Mouse (Mus musculus) lung, postnatal 0 days (tissue): Measurements from ENCODE around the gene Tor1b. TPM values are rescaled to one million over a fixed set of nuclear protein-coding genes. Genes with fewer than 3 reads are reported as not detected.

ENCODE experiments used
- ATAC-seq: fragments of 200-750 bp; cut with Nextera tagmentation; 2 replicates; pipeline ENCODE4 v1.8.0; 2017; ENCODE audit warnings: moderate library complexity
- DNase-seq: peaks from one replicate; pipeline ENCODE4 v3.0.0-alpha.2; 2016; ENCODE audit warnings: low spot score
- H3K27ac ChIP-seq: fragments of 300-500 bp; sonication (generic); 2 replicates; pipeline ENCODE4 v1.5.1; 2014; ENCODE audit warnings: antibody characterized with exemption, mild to moderate bottlenecking, low read length, mixed read lengths
- H3K27me3 ChIP-seq: fragments of 300-500 bp; sonication (generic); replicated peaks from 2 replicates; pipeline ENCODE4 v1.6.1; 2014; ENCODE audit warnings: low read length, mixed read lengths; ENCODE audit not compliant: insufficient read depth
- H3K36me3 ChIP-seq: fragments of 300-500 bp; sonication (generic); 2 replicates; pipeline ENCODE4 v1.6.1; 2014; ENCODE audit warnings: low read length, mixed read lengths; ENCODE audit not compliant: insufficient read depth
- H3K4me1 ChIP-seq: fragments of 300-500 bp; sonication (generic); 2 replicates; pipeline ENCODE4 v1.6.1; 2014; ENCODE audit warnings: antibody characterized with exemption, low read depth, low read length, mixed read lengths; ENCODE audit not compliant: insufficient read depth
- H3K4me2 ChIP-seq: fragments of 300-500 bp; sonication (generic); replicated peaks from 2 replicates; pipeline ENCODE4 v1.6.1; 2014; ENCODE audit warnings: low read depth, mild to moderate bottlenecking, low read length, moderate library complexity, mixed read lengths
- H3K4me3 ChIP-seq: fragments of 300-500 bp; sonication (generic); 2 replicates; pipeline ENCODE4 v1.5.1; 2014; ENCODE audit warnings: low read depth, low read length
- H3K9ac ChIP-seq: fragments of 300-500 bp; sonication (generic); replicated peaks from 2 replicates; pipeline ENCODE4 v1.6.1; 2014; ENCODE audit warnings: low read depth, mild to moderate bottlenecking
- H3K9me3 ChIP-seq: fragments of 300-500 bp; sonication (generic); 2 replicates; pipeline ENCODE4 v1.6.1; 2016; ENCODE audit warnings: low read length, mixed read lengths
- CTCF ChIP-seq: IDR thresholded peaks from 2 replicates; pipeline ENCODE4 v1.5.1; 2016; ENCODE audit warnings: antibody characterized with exemption, mild to moderate bottlenecking
- EP300 ChIP-seq: IDR thresholded peaks from 2 replicates; pipeline ENCODE4 v1.6.1; 2016; ENCODE audit warnings: antibody characterized with exemption, mild to moderate bottlenecking, control low read depth
- WGBS: fragments of 180-500 bp; shearing (Covaris S2); extraction: QIAGEN DNeasy Blood & Tissue Kit; methylation state at CpG from one replicate; pipeline ENCODE4 v1.1.7; 2014; 5-methylcytosine and 5-hydroxymethylcytosine counted together
- polyA plus RNA-seq: library from polyadenylated mRNA; unstranded; fragments of >200 nt; fragmentation: Nextera tagmentation; extraction: Ambion mirVana; gene quantifications from 2 replicates; pipeline ENCODE4 v1.2.1, GENCODE M21; 2015

Tor1b gene
- polyA plus RNA-seq, 1 experiment from 2014 or later, result 23.3 TPM

DNA sequence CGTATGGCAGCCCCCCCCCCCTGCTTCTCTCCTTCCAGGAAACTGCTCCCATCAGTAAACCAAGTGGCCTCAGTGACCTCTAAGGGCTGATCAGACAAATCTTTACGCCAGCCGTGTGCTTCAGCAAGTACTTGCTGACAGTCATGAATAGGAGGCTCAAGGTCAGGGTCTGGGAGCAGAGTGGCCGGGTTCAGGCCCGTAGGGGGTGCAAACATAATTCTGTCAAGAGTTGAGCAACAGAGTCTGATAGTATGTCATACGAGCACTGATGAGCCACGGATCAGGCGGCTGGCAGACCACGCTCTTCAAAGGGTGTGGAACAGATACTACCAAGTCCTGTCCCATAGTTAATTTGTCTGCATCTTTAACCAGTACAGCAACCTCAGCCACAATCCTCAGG, 37.5 kb downstream of the Tor1b start:
- no peak overlapping the region for H3K27ac ChIP-seq
- no peak overlapping the region for H3K4me2 ChIP-seq
- no peak for ATAC-seq
- DNase-seq, result no peak
- H3K36me3 ChIP-seq, result no peaks in the 10 kb centered on the region
- TF ChIP-seq CTCF, result no peak
- no peak for TF ChIP-seq EP300
- H3K4me1 ChIP-seq, result no peaks in the 10 kb centered on the region
- no peak overlapping the region for H3K4me3 ChIP-seq
- H3K27me3 ChIP-seq, result no peaks in the 10 kb centered on the region
- no peak overlapping the region for H3K9ac ChIP-seq
- H3K9me3 ChIP-seq, result no peaks in the 10 kb centered on the region
- WGBS, result 86% methylated on average over 9 of the region's 9 CpGs

DNA sequence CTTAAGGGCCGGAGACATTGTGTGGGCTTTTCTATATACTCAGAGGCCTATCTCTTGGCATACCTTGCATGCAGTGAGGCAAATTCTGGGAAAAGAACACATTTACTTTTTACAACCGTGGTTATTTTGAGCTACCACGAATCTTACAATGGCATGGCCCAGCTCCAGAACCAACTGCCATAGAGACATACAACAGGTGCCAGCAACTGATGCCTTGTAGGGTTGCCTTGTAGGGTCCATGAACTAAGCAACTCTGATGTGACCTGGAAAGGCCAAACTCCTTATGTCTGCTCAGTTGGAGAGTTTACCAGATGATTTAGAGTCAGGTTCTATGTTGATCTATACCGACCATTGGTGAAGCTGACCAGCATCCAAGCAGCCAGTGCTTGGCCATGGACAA, 42.1 kb downstream of the Tor1b start:
- no peaks in the 10 kb centered on the region for H3K4me1 ChIP-seq
- no peak overlapping the region for H3K4me2 ChIP-seq
- peaks cover under 1% of the 10 kb centered on the region; the same call in 1 of the 2 replicates for H3K36me3 ChIP-seq
- no peaks in the 10 kb centered on the region for H3K27me3 ChIP-seq
- 92% methylated on average over 4 of the region's 4 CpGs for WGBS
- no peak overlapping the region for H3K9ac ChIP-seq
- ATAC-seq, result no peak
- no peak overlapping the region for H3K4me3 ChIP-seq
- no peak for DNase-seq
- H3K27ac ChIP-seq, result no peak overlapping the region
- TF ChIP-seq EP300 (no peak), CTCF (no peak)
- no peaks in the 10 kb centered on the region for H3K9me3 ChIP-seq

DNA sequence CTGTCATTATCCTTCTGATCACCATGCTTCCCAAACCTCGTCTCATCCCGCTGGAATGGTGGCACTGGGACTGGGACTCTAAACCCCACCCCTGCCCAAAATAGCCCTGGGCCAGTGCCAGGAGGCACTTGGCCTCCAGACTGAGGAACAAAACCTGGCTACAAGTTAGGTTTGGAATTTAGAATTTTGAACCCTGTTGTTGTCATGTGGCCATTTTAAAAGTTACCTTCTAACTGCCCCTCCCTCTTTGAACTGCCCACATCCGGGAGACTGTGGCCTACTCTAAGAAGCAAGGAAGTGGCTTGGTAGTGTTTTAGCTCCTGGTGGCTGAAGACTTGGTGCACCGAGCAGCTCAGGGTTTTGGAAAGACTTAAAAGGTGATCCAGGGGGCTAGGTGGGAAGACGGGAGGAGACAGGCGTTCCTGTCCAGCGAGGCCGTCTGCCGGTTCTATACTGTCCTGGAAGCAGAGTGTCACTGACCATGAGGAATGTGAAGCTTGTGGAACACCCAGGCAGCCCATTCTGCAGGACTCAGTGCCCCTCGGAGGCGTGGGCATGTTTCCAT, 42.8 kb downstream of the Tor1b start:
- 63% methylated on average over 11 of the region's 11 CpGs for WGBS
- H3K4me1 ChIP-seq, result no peaks in the 10 kb centered on the region
- no peak for ATAC-seq
- H3K27ac ChIP-seq, result no peak overlapping the region
- H3K4me2 ChIP-seq, result no peak overlapping the region
- no peak for DNase-seq
- no peak overlapping the region for H3K9ac ChIP-seq
- TF ChIP-seq EP300, result no peak
- TF ChIP-seq CTCF, result no peak
- no peaks in the 10 kb centered on the region for H3K9me3 ChIP-seq
- H3K36me3 ChIP-seq, result peaks cover 5% of the 10 kb centered on the region; the same call in 1 of the 2 replicates
- H3K4me3 ChIP-seq, result no peak overlapping the region
- no peaks in the 10 kb centered on the region for H3K27me3 ChIP-seq

DNA sequence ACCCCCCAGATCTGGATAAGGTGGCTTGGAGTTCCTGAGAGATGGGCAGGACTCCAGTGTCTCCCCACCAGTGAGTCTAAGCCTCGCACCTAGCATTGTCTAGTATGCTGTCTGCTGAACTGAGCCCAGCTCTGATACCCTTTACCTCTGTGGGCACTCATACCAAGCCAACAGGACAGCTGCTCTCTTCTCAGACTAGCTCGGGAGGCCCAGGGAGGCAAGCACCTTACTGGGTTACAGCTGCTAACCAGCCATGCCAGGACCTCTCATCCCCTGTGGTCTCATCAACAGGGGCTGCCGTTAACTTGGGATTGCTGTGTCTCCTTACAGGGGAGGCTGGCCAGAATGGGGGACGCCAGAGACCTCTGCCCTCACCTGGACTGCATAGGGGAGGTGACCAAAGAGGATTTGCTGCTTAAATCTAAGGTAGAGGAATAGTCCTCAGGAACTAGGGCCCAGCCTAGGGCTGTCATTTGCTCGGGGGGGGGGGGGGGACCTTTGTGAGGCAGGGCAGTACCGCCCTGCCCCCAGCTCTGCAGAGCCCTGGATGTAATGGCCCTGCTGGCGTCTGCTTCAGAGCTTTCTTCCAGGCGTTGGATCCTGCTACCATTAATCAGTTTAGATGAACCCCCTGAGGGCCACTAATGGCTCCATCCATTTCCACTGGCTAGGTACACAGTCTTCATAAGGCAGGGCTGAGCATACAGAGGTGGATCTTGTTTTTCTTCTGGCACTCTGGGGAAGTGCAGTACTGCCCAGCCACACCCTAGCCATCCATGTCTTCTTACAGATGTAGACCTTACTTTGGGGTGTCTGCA, 45.9 kb downstream of the Tor1b start:
- WGBS, result 77% methylated on average over 7 of the region's 8 CpGs
- no peak overlapping the region for H3K27ac ChIP-seq
- peaks cover 5% of the 10 kb centered on the region; the same call in 1 of the 2 replicates for H3K36me3 ChIP-seq
- no peak for TF ChIP-seq CTCF
- TF ChIP-seq EP300, result no peak
- H3K4me3 ChIP-seq, result no peak overlapping the region
- no peaks in the 10 kb centered on the region for H3K27me3 ChIP-seq
- H3K4me2 ChIP-seq, result no peak overlapping the region
- no peaks in the 10 kb centered on the region for H3K4me1 ChIP-seq
- H3K9ac ChIP-seq, result no peak overlapping the region
- no peaks in the 10 kb centered on the region for H3K9me3 ChIP-seq
- ATAC-seq (no peak), DNase-seq (no peak)

DNA sequence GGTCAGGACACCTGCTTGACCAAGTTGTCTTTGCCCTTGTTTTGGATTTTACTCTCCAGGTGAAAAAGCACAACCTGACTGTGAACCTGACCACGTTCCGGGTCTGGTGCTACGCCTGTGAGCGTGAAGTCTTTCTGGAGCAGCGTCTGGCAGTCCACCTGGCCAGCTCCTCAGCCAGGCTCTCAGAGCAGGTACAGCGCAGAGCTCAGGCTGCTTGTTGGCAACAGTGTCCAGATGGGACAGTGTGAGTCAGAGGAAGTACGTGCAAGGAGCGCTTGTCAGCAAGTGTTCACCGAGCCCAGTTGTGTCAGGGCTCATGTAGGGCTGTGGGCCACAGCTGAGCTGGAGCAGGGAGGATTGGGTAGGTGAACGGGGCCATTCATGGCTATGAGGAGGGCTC, 50.1 kb downstream of the Tor1b start:
- ATAC-seq (no peak), DNase-seq (no peak)
- H3K4me2 ChIP-seq, result no peak overlapping the region
- no peaks in the 10 kb centered on the region for H3K9me3 ChIP-seq
- WGBS, result 89% methylated on average over 10 of the region's 10 CpGs
- H3K36me3 ChIP-seq, result peaks cover 5% of the 10 kb centered on the region
- no peaks in the 10 kb centered on the region for H3K27me3 ChIP-seq
- no peak overlapping the region for H3K27ac ChIP-seq
- H3K9ac ChIP-seq, result no peak overlapping the region
- no peaks in the 10 kb centered on the region for H3K4me1 ChIP-seq
- TF ChIP-seq EP300 (no peak), CTCF (no peak)
- no peak overlapping the region for H3K4me3 ChIP-seq

DNA sequence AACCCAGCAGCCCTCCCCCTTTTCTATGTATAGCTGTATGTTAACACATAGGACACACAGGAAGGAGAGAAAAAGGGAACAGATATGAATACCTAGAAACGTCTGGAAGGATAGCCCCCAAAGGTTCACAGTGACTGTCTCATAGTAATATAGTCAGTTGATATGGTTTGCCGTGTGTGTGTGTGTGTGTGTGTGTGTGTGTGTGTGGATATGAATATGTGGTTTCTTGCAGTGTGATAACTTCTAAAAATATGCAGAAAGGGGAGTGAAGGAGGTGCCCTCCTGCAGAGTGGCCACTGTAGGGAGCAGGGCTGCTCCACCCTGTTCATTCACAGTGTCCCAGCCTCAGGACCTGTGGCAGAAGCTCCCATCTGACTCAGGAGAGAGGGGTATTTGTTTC, 52.7 kb downstream of the Tor1b start:
- no peak overlapping the region for H3K4me2 ChIP-seq
- no peak overlapping the region for H3K27ac ChIP-seq
- H3K27me3 ChIP-seq, result no peaks in the 10 kb centered on the region
- ATAC-seq (no peak), DNase-seq (no peak)
- no peaks in the 10 kb centered on the region for H3K9me3 ChIP-seq
- no peaks in the 10 kb centered on the region; the same call in 1 of the 2 replicates for H3K36me3 ChIP-seq
- H3K4me3 ChIP-seq, result no peak overlapping the region
- no peak overlapping the region for H3K9ac ChIP-seq
- WGBS, result 54% methylated on average over 2 of the region's 2 CpGs
- no peak for TF ChIP-seq CTCF
- no peak for TF ChIP-seq EP300
- no peaks in the 10 kb centered on the region for H3K4me1 ChIP-seq
